Mouse (Mus musculus) megakaryocyte, adult 5-6 weeks (primary cell): Measurements from ENCODE around the gene Pygm. TPM values are rescaled to one million over a fixed set of nuclear protein-coding genes. Genes with fewer than 3 reads are reported as not detected.

ENCODE experiments used
- ATAC-seq: 2 replicates; pipeline ENCODE4 v1.8.0; 2016; ENCODE audit warnings: mild to moderate bottlenecking, inconsistent platforms; ENCODE audit not compliant: poor library complexity, severe bottlenecking
- total RNA-seq, 2 experiments: library from RNA; stranded (forward) in 1 of 2; stranded (reverse) in 1 of 2; fragments of 153-499, 151-499 nt in 1 of 2; fragments of 221-1000, 200-1000 nt in 1 of 2; gene quantifications; 2 replicates each; pipeline versions ENCODE4 v1.2.3 to v1.2.4; 2015 to 2017

Gene Pygm
- total RNA-seq, 2 experiments from 2014 or later, result 0.11 to 0.80 TPM

DNA sequence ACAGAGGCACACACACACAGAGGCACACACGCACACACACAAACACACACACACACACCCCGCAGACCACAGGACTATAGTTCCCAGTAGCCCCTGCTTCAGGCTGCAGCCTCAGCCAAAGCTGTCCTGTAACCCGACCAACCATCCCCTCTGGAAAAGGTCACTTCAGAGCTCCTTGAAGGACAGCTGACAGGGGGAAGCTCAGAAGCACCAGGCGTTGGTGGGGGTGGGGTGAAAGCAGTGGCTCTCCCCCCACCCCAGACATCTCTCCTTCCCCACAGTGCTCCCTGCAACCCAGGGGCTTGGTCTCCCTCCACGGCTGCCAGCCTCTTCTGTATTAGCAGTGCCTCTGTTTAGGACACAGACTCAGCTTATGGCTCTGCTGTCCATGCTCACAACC lies 729 bp upstream of the Pygm start:
- no peak for ATAC-seq

GRCm38 (mm10) chr19:6384954-6385353 lies 755 bp downstream of the Pygm start:
- no peak for ATAC-seq

GRCm38 (mm10) chr19:6385419-6385818 lies 1.2 kb downstream of the Pygm start:
- no peak for ATAC-seq

DNA sequence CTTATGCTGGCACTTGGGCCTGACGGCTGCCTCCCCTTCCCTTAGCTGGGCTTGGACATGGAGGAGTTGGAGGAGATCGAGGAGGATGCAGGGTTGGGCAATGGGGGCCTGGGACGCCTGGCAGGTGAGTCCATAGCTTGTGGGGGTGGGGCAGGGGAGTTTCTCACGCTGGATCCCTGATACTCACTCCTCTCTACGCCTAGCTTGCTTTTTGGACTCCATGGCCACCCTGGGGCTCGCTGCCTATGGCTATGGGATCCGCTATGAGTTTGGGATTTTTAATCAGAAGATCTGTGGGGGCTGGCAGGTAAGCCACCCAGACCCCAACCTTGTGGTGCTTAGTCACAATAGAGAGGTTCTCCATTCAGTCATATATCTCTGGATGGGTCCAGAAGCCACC lies 1.6 kb downstream of the Pygm start:
- no peak for ATAC-seq

DNA sequence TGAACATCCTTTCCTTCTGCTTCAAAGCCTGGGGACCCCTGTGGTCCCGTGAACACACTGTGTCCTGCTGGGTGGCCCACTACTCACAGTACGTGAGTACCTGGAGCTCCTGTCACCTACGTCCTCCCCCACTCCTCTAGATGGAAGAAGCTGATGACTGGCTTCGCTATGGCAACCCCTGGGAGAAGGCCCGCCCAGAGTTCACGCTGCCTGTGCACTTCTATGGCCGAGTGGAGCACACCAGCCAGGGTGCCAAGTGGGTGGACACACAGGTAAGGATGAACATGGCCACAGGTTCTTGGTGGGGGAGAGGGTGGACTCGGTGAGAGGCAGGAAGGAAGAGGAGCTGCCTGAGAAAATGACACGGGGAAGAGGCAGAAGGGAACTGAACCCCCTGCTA lies 2.0 kb downstream of the Pygm start:
- no peak for ATAC-seq

GRCm38 (mm10) chr19:6388006-6388405 lies 3.8 kb downstream of the Pygm start:
- no peak for ATAC-seq

- ATAC-seq, result peak; percentile 41
Measured at GRCm38 (mm10) chr19:6389803-6390202, 5.6 kb downstream of the Pygm start.

DNA sequence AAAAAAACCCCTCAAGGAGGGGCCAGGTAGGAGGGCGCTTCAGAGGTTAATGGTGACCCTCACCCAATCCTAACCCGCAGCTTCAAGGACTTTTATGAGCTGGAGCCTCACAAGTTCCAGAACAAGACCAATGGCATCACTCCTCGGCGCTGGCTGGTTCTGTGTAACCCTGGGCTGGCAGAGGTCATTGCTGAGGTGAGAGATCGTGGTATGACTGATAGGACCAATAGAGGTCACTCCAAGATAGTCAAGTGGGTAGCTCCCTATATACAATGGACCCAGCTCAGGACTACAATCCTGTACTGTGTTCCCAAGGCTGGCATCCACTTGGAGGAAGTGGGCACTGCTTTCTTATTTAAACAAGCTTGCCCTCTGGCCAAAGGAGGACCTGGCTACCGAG lies 6.1 kb downstream of the Pygm start:
- no peak for ATAC-seq

GRCm38 (mm10) chr19:6392743-6393393 lies 8.7 kb downstream of the Pygm start:
- peak; percentile 42; the same call in 1 of the 2 replicates for ATAC-seq

GRCm38 (mm10) chr19:6393637-6394036 lies 9.4 kb downstream of the Pygm start:
- no peak for ATAC-seq

DNA sequence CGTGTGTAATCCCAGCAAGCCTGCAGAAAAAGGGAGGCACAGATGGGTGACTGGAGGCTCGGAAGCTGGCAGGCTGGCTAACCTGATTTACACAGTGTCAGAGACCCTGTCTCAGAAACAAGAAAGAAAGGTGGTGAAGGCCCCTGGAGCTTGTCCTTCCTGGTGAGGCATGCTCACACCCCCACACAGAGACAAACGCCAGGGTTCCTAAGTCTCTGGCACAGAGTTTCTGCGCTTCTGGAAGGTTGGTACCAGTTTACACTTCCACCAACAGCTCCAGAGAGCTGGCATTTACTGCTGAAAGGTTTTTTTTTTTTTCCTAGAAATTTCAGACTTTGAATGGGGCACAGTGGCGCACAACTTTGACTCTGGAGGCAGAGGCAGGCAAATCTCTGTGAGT lies 12.0 kb downstream of the Pygm start:
- no peak for ATAC-seq

DNA sequence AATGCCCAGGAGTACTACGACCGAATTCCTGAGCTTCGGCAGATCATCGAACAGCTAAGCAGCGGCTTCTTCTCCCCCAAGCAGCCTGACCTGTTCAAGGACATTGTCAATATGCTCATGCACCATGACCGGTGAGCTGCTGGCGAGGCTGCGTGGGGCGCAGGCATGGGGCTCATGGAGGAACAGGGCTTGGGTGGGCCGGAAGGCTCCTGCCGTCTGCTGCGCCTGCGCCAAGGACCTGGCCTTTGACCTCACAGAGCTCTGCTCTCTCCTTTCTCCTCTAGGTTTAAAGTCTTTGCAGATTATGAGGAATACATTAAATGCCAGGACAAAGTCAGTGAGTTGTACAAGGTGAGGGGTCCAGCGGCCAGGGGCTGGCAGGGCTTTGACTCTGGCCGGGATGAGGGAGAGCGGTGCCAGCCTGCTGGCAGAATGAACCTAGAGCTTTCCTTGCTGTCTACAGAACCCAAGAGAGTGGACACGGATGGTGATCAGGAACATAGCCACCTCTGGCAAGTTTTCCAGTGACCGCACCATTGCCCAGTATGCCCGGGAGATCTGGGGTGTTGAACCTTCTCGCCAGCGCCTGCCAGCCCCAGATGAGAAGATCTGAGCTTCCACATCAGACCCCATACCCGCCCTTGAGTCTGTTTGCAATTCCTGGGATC lies 13.5 kb downstream of the Pygm start:
- no peak for ATAC-seq

GRCm38 (mm10) chr19:6398447-6399284 lies 14.5 kb downstream of the Pygm start:
- peak; percentile 17 for ATAC-seq

GRCm38 (mm10) chr19:6399285-6400095 lies 15.3 kb downstream of the Pygm start, which contains the start of gene Rasgrp2:
Gene Rasgrp2 (plus strand): TSS chr19:6399340.
- ATAC-seq, result peak; percentile 51

GRCm38 (mm10) chr19:6400096-6401086 lies 16.2 kb downstream of the Pygm start:
- ATAC-seq, result no peak

DNA sequence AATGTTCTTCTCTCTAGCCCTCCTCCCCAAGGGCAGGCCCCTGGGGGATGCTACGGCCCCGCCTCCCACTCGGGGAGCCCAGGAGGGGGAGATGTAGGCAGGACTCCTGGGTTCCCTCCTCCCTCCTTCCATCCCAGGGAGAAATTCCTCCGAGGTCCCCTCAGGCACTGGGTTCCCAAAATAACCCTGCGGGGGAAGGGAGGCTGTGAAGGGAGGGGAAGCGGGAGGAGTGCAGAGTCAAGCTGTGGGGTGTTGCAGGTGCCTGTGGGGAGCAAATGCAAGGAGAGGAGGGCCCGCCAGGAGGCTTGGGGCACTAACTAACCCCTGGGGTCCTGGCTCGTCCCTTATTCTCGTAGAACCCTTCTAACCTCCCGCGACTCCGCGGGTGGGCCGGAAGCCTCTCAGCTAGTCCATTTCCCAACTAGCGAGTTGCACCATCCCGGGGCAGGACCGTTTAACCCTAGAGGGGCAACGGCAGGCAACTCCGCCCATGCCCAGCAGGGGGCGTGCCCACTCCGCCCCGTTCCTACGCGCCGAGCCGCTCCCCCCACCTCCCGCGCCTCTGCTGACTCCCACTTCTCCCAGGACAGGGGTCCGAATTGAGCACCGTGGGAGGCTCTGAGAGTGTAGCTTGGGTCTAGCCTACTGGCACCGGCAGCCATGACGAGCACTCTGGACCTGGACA lies 17.1 kb downstream of the Pygm start:
- ATAC-seq, result peak; percentile 73

GRCm38 (mm10) chr19:6401951-6402350 lies 17.8 kb downstream of the Pygm start:
- no peak for ATAC-seq

- no peak for ATAC-seq
Measured at GRCm38 (mm10) chr19:6403869-6404268, 19.7 kb downstream of the Pygm start.

DNA sequence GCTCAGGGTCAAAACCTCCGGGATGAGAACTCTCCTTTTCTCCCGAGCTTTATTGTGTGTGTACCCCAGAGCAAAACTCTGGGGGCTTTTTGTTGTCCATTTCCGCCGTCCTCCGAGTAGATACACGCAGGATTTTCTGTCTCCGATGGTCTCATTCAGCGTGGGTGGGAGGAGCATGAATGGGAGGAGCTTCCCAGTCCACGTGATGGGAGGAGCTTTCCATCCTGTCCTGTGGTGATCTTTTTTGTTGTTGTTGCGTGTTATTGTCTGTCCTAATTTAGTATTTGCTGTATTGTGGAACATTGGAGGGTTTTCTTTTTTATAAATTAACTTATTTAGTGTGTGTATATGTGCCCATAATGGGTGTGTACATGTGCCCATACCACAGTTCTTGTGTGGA lies 21.2 kb downstream of the Pygm start:
- no peak for ATAC-seq
